28 mouse cellular contexts compared by ENCODE assay signal in the genomic region with DNA sequence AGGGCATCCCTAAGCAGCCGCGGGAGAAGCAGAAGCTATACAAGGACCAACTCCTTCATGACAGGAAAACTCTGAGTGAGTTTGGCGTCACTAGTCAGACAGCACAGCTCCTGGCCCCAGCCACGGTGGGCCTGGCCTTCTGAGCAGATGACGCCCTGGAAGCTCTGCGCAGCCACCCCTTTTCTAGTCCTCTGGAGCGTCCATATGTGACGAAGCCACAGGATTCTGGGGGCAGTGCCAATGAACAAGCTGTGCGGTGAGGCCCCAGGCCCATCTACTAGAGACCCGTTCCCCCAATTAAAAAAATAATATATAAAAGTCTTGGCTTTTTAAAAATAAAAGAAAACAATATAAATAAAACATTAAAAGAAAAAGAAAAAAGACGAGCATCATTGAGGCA. TPM values are rescaled to one million over a fixed set of nuclear protein-coding genes. Genes with fewer than 3 reads are reported as not detected.
"Had no signal": no experiment of that assay in that cellular context is flagged by ENCODE, and none has a peak within 500 bp of the region (broad histone marks: within the 10 kb centered on the region; RNA-seq: fewer than 3 reads in every experiment).

No protein-coding gene starts in this region.

- H3K9ac ChIP-seq: kidney, embryonic 15.5 days; limb, embryonic 13.5 days; liver, embryonic 12.5 days; liver, embryonic 15.5 days; lung, embryonic 15.5 days had no signal

- H3K27ac ChIP-seq: kidney, embryonic 15.5 days; left cerebral cortex, adult 2 months; limb, embryonic 10.5 days; limb, embryonic 13.5 days; liver, embryonic 12.5 days; liver, embryonic 15.5 days; lung, embryonic 15.5 days; stomach, postnatal 0 days had no signal

- DNase-seq: kidney, adult 8-10 months; kidney, postnatal 10 days; kidney, postnatal 36 days; layer of hippocampus, postnatal 36 days; liver; lung, adult 18-20 months; lung, postnatal 14 days; lung, postnatal 4 days; midbrain, embryonic 14.5 days; right cerebral cortex, adult 18-20 months; right cerebral cortex, postnatal 14 days; right cerebral cortex, postnatal 4 days; thymus, adult 18-20 months; thymus, postnatal 36 days had no signal

- H3K4me2 ChIP-seq: kidney, embryonic 15.5 days; limb, embryonic 13.5 days; liver, embryonic 12.5 days; liver, embryonic 15.5 days; lung, embryonic 15.5 days; midbrain, embryonic 11.5 days had no signal

- H3K27me3 ChIP-seq: kidney, embryonic 15.5 days; limb, embryonic 13.5 days; liver, embryonic 12.5 days; liver, embryonic 15.5 days; lung, embryonic 15.5 days had no signal

- H3K4me1 ChIP-seq: kidney, embryonic 15.5 days; limb, embryonic 10.5 days; limb, embryonic 13.5 days; lung, embryonic 15.5 days had no signal

- H3K36me3 ChIP-seq: kidney, embryonic 15.5 days; limb, embryonic 10.5 days; limb, embryonic 13.5 days; liver, embryonic 12.5 days; liver, embryonic 15.5 days; lung, embryonic 15.5 days had no signal

- H3K4me3 ChIP-seq: kidney, embryonic 15.5 days; left cerebral cortex, adult 2 months; limb, embryonic 10.5 days; limb, embryonic 13.5 days; liver, embryonic 12.5 days; liver, embryonic 15.5 days; lung, embryonic 15.5 days had no signal

- H3K9me3 ChIP-seq: kidney, embryonic 15.5 days; limb, embryonic 10.5 days; liver, embryonic 12.5 days; liver, embryonic 15.5 days; lung, embryonic 15.5 days had no signal

RNA-seq across cellular contexts. Expression of gene Gm9999, which starts 7.9 kb away (rescaled TPM):
- polyA plus RNA-seq: kidney, embryonic 15.5 days; limb, embryonic 10.5 days; limb, embryonic 13.5 days; liver, embryonic 12.5 days; liver, embryonic 15.5 days; lung, embryonic 15.5 days; midbrain, embryonic 11.5 days; midbrain, embryonic 14.5 days; midbrain, postnatal 0 days; neural tube, embryonic 11.5 days; neural tube, embryonic 14.5 days; stomach, embryonic 14.5 days; stomach, postnatal 0 days; urinary bladder, adult 2 months had no signal
